Mouse (Mus musculus) brain, embryonic 18.5 days (tissue): Measurements from ENCODE around the gene Tnk2.

Source experiments
- DNase-seq: peaks from one replicate; pipeline ENCODE4 v3.0.0-alpha.2; 2012; ENCODE audit warnings: low read depth, low spot score

Gene Tnk2

DNA sequence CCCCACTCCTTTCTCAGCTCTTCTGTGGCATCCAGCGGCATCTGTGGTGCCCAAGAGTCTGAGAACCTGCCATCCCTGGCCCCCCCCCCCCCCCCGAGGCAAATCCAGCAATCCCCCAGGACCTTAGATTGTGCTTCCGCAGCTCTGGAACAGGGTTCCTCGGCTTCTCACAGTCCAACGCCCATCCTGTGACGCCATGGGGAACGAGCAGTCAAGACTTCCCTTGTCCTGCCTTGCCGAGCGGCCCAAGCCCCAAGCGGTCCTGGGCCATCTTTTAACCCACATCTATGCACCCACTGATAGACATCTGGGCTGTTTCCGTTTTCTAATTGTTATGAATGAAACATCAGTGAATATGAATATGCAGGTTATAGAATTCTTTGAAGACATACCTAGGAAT lies 68.5 kb downstream of the Tnk2 start:
- no peak for DNase-seq

DNA sequence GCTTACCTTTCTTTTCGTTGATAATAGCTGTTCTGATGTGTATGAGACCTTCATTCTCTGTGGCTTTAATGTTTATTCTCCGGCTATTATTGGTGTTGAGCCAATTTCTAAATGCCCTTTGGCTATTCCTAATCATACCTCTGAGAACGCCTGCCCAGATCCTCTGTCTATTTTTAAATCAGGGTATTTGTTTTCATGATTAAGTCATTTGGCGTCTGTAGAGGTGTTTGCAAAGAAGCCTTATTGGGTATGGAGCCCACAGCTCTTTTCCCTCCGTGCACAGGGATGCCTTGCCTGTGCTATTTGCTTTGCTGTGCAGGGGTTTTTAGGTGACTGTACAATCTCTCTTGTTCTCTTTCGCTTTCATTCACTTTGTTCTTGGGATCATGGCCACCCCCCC lies 69.9 kb downstream of the Tnk2 start:
- DNase-seq: no peak

DNA sequence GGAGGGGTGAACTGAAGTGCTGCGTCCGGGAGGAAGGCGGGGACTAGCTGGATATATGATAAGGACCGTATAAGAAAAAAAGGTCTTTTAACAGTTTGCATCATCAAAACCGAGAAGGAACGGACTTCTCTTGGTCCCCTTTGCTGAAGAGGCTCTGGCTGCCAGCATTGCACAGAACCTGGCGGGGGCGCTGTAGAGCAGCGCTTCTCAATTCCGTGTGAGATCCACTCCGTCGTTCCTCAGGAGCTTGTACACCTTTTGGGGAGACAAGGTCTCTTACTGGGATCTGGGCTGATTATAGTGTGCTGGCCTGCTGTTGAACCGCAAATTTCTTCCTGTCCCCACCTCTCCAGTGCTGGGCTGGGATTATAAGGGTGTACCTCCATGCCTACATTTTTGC lies 71.7 kb downstream of the Tnk2 start:
- no peak for DNase-seq

DNA sequence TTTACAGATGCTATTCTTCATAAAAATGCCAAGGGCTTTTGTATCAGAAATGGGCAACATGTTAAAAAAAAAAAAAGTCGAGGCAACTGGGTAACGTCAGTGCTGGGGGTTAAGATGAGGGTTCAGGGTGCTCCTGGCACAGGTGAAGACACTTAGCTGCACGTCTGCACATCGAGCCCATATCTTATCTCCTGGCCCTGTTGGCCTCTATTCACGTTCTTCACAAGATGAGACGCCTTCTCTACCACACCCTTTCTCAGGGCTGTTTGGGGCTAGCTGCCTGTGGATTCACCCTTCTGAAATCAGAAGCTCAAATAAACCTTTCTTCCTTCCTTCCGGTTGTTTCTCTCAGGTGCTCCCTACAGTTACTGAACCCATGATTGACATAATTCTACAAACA lies 79.5 kb downstream of the Tnk2 start:
- no peak for DNase-seq

DNA sequence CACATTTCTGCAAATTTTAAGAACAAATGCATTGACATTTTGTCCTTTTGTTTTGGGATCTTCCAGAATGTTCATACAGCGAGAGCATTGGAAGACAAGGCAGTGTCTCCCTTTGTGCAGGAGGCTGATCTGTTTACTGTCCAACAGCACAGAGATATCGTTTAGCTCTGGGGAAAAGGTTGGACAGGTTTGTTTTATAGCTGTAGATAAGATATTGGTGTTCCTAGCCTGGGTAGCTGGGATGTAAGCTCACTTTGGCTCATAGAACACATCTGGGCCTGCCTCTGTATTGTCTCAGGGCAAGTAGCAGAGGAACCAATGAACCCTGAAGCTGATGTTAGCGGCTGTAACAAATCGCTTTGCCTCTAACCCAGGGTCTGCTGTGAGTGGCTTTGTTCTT lies 80.1 kb downstream of the Tnk2 start:
- no peak for DNase-seq

DNA sequence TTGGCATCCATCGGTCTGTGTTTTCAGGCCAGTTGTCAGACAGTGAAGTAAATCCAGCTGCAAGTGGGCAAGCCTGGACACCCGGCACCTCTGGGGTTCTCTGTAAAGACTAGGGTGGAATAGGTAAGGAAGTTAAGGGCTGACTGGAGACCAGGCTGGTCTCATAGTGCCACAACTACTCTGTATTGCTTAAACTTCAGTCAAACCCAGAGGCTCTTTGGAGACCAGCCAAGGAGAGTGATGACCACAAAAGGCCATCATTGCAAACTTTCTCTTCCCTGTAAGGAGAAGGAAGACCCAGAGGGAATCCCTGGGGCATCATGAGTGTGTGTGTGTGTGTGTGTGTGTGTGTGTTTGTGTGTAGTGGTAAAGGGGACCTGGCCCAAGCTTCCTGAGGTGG lies 80.6 kb downstream of the Tnk2 start:
- no peak for DNase-seq

DNA sequence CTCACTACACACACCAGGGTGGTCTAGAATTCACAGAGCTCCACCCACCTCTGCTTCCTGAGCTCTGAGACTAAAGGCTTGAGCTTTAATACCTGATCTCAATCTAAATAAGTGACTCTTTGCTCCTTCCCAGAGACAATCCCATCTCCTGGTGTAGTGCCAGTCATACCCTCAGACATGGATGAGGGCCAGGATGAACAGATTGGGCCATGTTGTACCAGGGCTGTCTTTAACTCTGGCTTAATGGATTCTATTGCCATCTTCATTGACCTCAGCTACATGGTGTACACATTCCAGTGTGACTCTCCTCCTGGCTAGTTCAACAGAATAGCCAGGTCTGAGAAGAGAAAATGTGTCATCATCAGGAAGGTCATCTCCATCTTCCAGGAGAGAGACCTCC lies 82.8 kb downstream of the Tnk2 start:
- DNase-seq: no peak

DNA sequence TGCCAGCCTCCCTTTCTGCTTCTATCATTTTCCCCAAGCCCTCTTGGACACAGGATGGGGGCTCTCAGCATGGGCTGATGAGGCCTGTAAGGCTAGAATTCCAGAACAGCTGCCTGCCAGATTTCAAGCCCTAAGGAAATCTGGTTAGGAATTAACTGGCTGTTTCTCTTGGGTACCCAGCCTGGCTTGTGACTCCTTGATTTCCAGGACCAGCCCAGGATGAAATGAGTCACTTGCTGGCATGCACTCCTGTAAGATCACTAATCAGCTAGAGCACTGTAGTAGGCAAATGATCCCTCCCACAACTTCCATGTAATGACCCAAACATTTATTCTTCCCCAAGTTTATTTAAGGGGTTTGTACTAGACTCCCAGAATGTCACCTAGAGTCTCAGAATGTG lies 84.6 kb downstream of the Tnk2 start:
- no peak for DNase-seq

DNA sequence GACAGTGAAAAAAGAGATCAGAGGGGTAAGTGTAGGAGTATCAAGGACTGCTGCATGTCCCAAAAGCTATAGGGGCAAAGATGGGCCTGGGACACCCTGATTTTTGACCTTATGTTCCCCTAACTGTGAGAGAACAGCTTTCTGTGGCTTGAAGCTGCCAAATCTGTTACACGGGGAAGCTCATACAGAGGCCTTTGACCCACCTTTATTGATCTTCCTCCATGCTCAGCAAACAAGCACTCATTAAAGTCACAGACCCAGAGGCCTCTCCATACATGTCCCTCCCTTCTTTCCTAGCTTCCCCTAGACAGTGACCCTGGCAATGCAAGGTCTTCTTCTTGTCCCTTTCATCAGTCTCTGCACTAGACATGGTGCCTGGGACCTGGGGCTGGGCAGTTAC lies 85.1 kb downstream of the Tnk2 start:
- no peak for DNase-seq
